Mouse (Mus musculus): Measurements from ENCODE around the gene Rgs14. TPM values are rescaled to one million over a fixed set of nuclear protein-coding genes. Genes with fewer than 3 reads are reported as not detected.

The Rgs14 gene
- polyA plus RNA-seq, 1 experiment from 2014 or later = 0.62 TPM

DNA sequence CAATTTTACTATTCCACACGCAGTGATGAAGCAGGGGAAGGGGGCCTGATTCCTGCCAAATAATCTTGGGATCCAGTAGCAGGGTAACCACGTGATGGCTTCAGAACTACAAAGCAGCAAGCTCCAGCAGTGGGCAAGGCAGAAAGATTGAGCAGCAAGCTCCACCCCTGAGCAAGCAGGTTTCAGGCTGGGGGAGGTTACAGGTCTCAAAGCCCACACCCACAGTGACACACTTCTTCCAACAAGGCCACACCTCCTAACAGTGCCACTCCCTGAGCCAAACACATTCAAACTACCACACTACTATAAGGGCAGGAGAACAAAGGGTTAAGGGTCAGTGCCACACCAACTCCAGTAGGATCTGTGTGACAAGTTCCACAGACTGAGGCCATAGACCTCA lies 30.3 kb upstream of the Rgs14 start:
- Histone ChIP-seq H3K9ac (ENCODE audit: low read depth, low read length) (no peak overlapping the region), H3K4me1 (ENCODE audit: control insufficient read depth, insufficient read depth, low read length) (no peaks in the 10 kb centered on the region), H3K27me3 (ENCODE audit: control insufficient read depth, insufficient read depth, low read depth, low read length) (no peaks in the 10 kb centered on the region), H3K27ac (ENCODE audit: low read length) (no peak overlapping the region), H3K36me3 (ENCODE audit: control insufficient read depth, insufficient read depth, low read length) (no peaks in the 10 kb centered on the region), H3K4me2 (ENCODE audit: low read length) (no peak overlapping the region), H3K4me3 (ENCODE audit: low read depth, low read length) (no peak overlapping the region), H3K9me3 (replicated peaks; ENCODE audit: control insufficient read depth, low read length, poor library complexity, severe bottlenecking) (no peaks in the 10 kb centered on the region)
- 56% methylated on average over 2 of the region's 2 CpGs for WGBS
- ATAC-seq = no peak

DNA sequence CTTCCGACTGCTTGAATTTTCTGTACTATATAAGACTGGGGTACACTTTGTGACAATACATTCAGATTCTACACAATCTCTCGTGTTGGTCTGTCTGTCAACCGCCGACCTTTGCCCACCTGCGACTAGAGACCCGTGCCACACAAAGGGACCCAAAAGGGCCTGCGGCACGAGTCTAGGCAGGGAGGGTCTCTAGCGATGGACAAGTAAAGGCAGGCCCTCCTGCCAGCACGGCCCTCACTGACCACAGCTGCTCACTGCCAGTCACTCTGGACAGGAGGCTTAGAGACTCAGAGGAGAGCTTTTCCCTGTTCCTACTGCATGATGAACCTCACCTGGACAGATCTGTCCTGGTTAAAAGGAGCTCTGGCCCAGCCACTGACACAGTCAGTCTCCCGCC lies 27.1 kb upstream of the Rgs14 start:
- Histone ChIP-seq H3K4me3 (ENCODE audit: low read depth, low read length) (no peak overlapping the region), H3K36me3 (ENCODE audit: control insufficient read depth, insufficient read depth, low read length) (peaks cover 21% of the 10 kb centered on the region), H3K4me1 (ENCODE audit: control insufficient read depth, insufficient read depth, low read length) (no peaks in the 10 kb centered on the region), H3K27ac (ENCODE audit: low read length) (no peak overlapping the region), H3K9me3 (replicated peaks; ENCODE audit: control insufficient read depth, low read length, poor library complexity, severe bottlenecking) (no peaks in the 10 kb centered on the region), H3K4me2 (ENCODE audit: low read length) (no peak overlapping the region), H3K9ac (ENCODE audit: low read depth, low read length) (no peak overlapping the region), H3K27me3 (ENCODE audit: control insufficient read depth, insufficient read depth, low read depth, low read length) (no peaks in the 10 kb centered on the region)
- no peak for ATAC-seq
- 39% methylated on average over 11 of the region's 11 CpGs for WGBS

DNA sequence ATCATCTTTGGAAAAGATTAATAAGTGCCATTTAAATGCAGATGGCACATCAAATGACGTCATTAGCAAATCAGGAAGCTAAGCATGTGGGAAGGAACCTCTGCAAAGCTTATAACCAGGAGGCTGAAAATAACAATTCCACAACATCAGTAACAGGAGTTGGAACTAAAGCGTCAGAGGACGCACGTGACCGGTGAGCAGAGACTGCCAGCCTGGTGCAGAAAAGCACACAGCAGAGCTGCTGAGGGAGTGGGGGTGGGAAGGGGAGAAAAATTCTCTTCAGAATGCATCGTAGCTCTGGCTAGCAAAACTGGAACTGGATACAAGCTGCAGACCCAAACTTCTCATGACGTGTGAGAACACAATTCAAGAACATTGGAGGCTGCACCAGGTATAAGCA lies 25.2 kb upstream of the Rgs14 start:
- no peak overlapping the region for H3K27ac ChIP-seq (ENCODE audit: low read length)
- no peak for ATAC-seq

DNA sequence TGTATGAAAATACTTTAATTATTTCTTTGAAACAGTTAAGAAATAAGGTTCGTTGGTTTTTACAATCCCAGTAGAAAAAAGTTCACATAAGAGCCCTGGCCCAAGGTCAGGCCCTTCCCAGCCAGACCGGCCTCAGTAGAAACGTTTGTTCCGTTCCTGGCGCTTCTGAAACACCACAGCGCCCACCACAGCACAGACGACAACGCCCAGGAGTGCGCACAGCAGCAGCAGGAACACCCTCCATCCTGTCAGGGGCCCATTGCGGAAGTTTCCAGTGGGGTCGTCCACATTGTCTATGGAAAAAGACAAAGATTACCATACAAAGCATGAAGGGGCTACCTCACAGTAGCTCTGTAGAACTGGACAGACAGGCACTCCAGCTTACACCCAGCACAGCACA lies 22.8 kb upstream of the Rgs14 start:
- Histone ChIP-seq H3K9ac (ENCODE audit: low read depth, low read length) (no peak overlapping the region), H3K27ac (ENCODE audit: low read length) (no peak overlapping the region), H3K4me3 (ENCODE audit: low read depth, low read length) (no peak overlapping the region), H3K9me3 (replicated peaks; ENCODE audit: control insufficient read depth, low read length, poor library complexity, severe bottlenecking) (no peaks in the 10 kb centered on the region), H3K27me3 (ENCODE audit: control insufficient read depth, insufficient read depth, low read depth, low read length) (no peaks in the 10 kb centered on the region), H3K36me3 (ENCODE audit: control insufficient read depth, insufficient read depth, low read length) (peaks cover 51% of the 10 kb centered on the region), H3K4me1 (ENCODE audit: control insufficient read depth, insufficient read depth, low read length) (no peaks in the 10 kb centered on the region), H3K4me2 (ENCODE audit: low read length) (no peak overlapping the region)
- no peak for ATAC-seq
- WGBS = 91% methylated on average over 11 of the region's 11 CpGs

More for the DNA sequence above, 25.2 kb upstream of the Rgs14 start:
- H3K4me3 ChIP-seq (ENCODE audit: low read depth, low read length) = no peak overlapping the region
- peaks cover 33% of the 10 kb centered on the region for H3K36me3 ChIP-seq (ENCODE audit: control insufficient read depth, insufficient read depth, low read length)
- WGBS = 89% methylated on average over 7 of the region's 7 CpGs
- no peak overlapping the region for H3K9ac ChIP-seq (ENCODE audit: low read depth, low read length)
- no peaks in the 10 kb centered on the region for H3K9me3 ChIP-seq (replicated peaks; ENCODE audit: control insufficient read depth, low read length, poor library complexity, severe bottlenecking)
- no peak overlapping the region for H3K4me2 ChIP-seq (ENCODE audit: low read length)
- no peaks in the 10 kb centered on the region for H3K4me1 ChIP-seq (ENCODE audit: control insufficient read depth, insufficient read depth, low read length)
- H3K27me3 ChIP-seq (ENCODE audit: control insufficient read depth, insufficient read depth, low read depth, low read length) = no peaks in the 10 kb centered on the region

DNA sequence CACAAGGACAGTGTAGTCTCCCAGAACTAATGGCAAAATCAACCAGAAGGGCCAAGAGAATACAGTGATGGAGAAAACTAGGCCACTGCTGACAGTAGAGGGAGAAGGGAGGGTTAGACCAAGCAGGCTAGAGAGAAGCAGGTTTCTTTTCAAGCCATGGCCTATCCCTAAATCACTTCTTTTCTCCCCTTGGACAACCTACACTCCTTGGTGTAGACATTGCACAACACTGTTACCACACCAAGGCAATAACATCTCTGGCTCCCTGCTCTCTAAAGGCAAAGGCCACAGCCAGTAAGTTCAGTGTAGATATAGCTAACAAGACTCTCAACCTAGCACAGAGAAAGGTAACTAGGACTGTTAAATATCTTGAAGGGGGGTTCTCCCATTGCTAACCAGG lies 8.4 kb upstream of the Rgs14 start:
- no peak overlapping the region for H3K27ac ChIP-seq (ENCODE audit: low read length)
- H3K36me3 ChIP-seq (ENCODE audit: control insufficient read depth, insufficient read depth, low read length) = peaks cover 2% of the 10 kb centered on the region; the same call in 1 of the 2 replicates
- peak overlapping the region; percentile 7 for H3K4me3 ChIP-seq (ENCODE audit: low read depth, low read length)
- no peaks in the 10 kb centered on the region for H3K27me3 ChIP-seq (ENCODE audit: control insufficient read depth, insufficient read depth, low read depth, low read length)
- 0 out of 2 replicates have a peak overlapping the region, but pooled peaks have one; percentile 8 for H3K9ac ChIP-seq (ENCODE audit: low read depth, low read length)
- no peaks in the 10 kb centered on the region for H3K9me3 ChIP-seq (replicated peaks; ENCODE audit: control insufficient read depth, low read length, poor library complexity, severe bottlenecking)
- peak overlapping the region; percentile 64 for H3K4me2 ChIP-seq (ENCODE audit: low read length)
- ATAC-seq = no peak
- H3K4me1 ChIP-seq (ENCODE audit: control insufficient read depth, insufficient read depth, low read length) = peaks cover 11% of the 10 kb centered on the region

DNA sequence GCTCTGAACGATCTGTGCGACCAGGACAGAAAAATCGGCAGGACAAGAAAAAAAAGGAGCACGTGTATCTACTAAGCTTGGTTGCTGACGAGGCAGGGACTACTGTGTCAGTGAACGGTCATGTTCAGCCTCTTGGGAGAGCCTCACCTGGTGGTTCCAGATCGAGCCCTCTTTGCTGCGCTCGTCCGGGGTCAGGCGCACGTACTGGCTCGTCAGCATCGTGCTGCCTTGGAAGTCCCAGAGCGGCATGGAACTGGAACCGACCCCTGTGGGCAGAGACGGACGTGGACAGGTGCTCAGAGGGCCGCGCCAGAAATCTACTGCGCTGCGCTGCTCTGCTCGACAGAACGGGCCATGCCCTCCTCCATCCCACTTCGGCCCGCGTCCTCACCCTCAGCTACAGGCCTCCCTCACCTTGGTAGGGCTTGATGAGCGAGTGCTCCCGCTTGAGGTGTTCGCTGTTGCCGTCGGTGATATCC lies 7.5 kb upstream of the Rgs14 start:
- H3K9me3 ChIP-seq (replicated peaks; ENCODE audit: control insufficient read depth, low read length, poor library complexity, severe bottlenecking) = no peaks in the 10 kb centered on the region
- H3K4me3 ChIP-seq (ENCODE audit: low read depth, low read length) = peak overlapping the region; percentile 71
- peak overlapping the region; percentile 88 for H3K27ac ChIP-seq (ENCODE audit: low read length)
- peaks cover 2% of the 10 kb centered on the region; the same call in 1 of the 2 replicates for H3K36me3 ChIP-seq (ENCODE audit: control insufficient read depth, insufficient read depth, low read length)
- WGBS = 1% methylated on average over 32 of the region's 32 CpGs
- peak; percentile 69 for ATAC-seq
- peaks cover 11% of the 10 kb centered on the region for H3K4me1 ChIP-seq (ENCODE audit: control insufficient read depth, insufficient read depth, low read length)
- H3K9ac ChIP-seq (ENCODE audit: low read depth, low read length) = peak overlapping the region; percentile 91
- H3K4me2 ChIP-seq (ENCODE audit: low read length) = peak overlapping the region; percentile 64
- H3K27me3 ChIP-seq (ENCODE audit: control insufficient read depth, insufficient read depth, low read depth, low read length) = no peaks in the 10 kb centered on the region

DNA sequence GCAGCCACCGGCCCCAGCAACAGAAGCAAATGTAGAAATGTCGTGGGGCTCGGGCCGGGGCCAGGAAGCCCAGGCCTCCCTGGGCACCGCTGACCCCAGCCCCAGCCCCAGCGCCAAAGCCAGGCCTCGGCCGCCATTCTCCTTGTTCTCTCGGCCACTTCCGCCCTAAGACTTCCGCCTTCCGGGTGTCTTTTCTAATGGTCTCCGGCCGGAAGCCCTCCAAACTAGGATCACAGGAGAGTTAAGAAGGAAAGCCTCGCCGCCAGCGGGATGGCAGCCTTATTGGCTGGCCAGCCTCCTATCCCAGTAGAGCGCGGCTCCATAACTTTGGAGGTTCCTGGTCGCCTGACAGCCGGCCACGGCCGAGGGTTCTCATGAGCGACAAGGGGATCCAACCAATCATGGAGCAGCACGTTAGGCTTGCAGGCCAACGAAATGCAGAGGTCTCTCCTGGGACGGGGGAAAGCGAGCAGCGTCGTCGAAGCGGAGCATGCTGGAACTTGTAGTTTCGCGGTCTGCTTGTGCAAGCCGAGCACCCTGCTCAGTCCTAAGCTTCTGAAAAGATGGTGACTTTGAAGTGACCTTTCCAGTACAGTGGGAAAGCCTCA lies 7.0 kb upstream of the Rgs14 start, which contains the start of gene Lman2:
TSS of gene Lman2 (minus strand) at position 331 of the 608 bp plus-strand sequence.
- H3K4me1 ChIP-seq (ENCODE audit: control insufficient read depth, insufficient read depth, low read length) = peaks cover 11% of the 10 kb centered on the region
- H3K9ac ChIP-seq (ENCODE audit: low read depth, low read length) = peak within 1 kb of the TSS; percentile 91
- H3K36me3 ChIP-seq (ENCODE audit: control insufficient read depth, insufficient read depth, low read length) = peaks cover 2% of the 10 kb centered on the region; the same call in 1 of the 2 replicates
- H3K4me3 ChIP-seq (ENCODE audit: low read depth, low read length) = peak within 1 kb of the TSS; percentile 71
- no peaks in the 10 kb centered on the region for H3K9me3 ChIP-seq (replicated peaks; ENCODE audit: control insufficient read depth, low read length, poor library complexity, severe bottlenecking)
- peak; percentile 99 for ATAC-seq
- H3K4me2 ChIP-seq (ENCODE audit: low read length) = peak within 1 kb of the TSS; percentile 64
- peak within 1 kb of the TSS; percentile 88 for H3K27ac ChIP-seq (ENCODE audit: low read length)
- 0% methylated on average over 35 of the region's 35 CpGs for WGBS
- no peaks in the 10 kb centered on the region for H3K27me3 ChIP-seq (ENCODE audit: control insufficient read depth, insufficient read depth, low read depth, low read length)

DNA sequence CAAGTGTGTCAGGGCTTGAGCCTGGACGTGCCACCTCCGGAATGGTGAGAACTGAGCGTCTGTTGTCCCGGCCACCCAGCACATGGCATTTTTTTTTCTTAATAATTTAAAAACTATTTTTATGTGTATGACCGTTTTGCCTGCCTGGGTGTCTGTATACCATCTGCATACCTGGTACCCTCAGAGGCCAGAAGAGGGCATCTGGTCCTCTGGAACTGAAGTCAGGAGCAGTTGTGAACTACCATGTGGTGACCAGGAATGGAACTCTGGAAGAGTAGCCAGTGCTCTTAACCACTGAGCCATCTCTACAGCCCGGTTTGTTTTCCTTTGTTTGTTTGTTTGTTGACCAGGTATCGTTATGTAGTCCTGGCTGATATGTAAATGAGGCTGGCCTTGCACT lies 1.1 kb upstream of the Rgs14 start:
- Histone ChIP-seq H3K4me3 (ENCODE audit: low read depth, low read length) (no peak overlapping the region), H3K9me3 (replicated peaks; ENCODE audit: control insufficient read depth, low read length, poor library complexity, severe bottlenecking) (no peaks in the 10 kb centered on the region), H3K36me3 (ENCODE audit: control insufficient read depth, insufficient read depth, low read length) (no peaks in the 10 kb centered on the region), H3K27ac (ENCODE audit: low read length) (no peak overlapping the region), H3K4me1 (ENCODE audit: control insufficient read depth, insufficient read depth, low read length) (no peaks in the 10 kb centered on the region), H3K4me2 (ENCODE audit: low read length) (no peak overlapping the region), H3K9ac (ENCODE audit: low read depth, low read length) (no peak overlapping the region), H3K27me3 (ENCODE audit: control insufficient read depth, insufficient read depth, low read depth, low read length) (no peaks in the 10 kb centered on the region; the same call in none of the 2 replicates)
- no peak for ATAC-seq
- 80% methylated on average over 7 of the region's 7 CpGs for WGBS

DNA sequence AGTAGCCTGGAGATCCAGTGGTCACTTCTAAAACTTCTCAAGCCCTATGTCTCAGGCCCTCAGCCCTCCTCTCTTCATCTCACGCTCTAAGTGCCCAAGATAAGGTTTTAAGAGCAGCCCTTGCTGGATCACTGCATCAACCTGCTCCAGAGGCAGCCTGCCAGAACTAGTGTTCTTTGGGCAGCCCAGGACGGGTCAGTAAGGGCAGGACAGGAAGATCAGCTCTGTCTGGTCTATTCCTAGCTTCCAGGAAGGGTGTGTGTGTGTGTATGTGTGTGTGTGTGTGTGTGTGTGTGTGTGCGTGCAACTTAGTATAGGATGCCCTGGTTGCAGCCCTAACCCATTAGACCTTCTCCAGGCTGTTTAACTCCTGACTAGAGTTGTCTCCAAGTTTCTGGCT lies 702 bp downstream of the Rgs14 start:
- WGBS = 70% methylated on average over 3 of the region's 3 CpGs

More for the DNA sequence above, 702 bp downstream of the Rgs14 start:
- Histone ChIP-seq H3K27ac (ENCODE audit: low read length) (no peak overlapping the region), H3K9me3 (replicated peaks; ENCODE audit: control insufficient read depth, low read length, poor library complexity, severe bottlenecking) (no peaks in the 10 kb centered on the region), H3K4me2 (ENCODE audit: low read length) (no peak overlapping the region), H3K9ac (ENCODE audit: low read depth, low read length) (no peak overlapping the region), H3K27me3 (ENCODE audit: control insufficient read depth, insufficient read depth, low read depth, low read length) (peaks cover 7% of the 10 kb centered on the region), H3K4me3 (ENCODE audit: low read depth, low read length) (no peak overlapping the region), H3K4me1 (ENCODE audit: control insufficient read depth, insufficient read depth, low read length) (no peaks in the 10 kb centered on the region), H3K36me3 (ENCODE audit: control insufficient read depth, insufficient read depth, low read length) (no peaks in the 10 kb centered on the region)
- ATAC-seq = no peak
